Mouse (Mus musculus) left cerebral cortex, adult 8-10 months (tissue): ENCODE data around the gene Car14. TPM values are rescaled to one million over a fixed set of nuclear protein-coding genes. Genes with fewer than 3 reads are reported as not detected.
"Not testable (repeated sequence)": the region's sequence is repeated elsewhere in the genome, so short reads cannot be mapped to it uniquely, and the experiment has no call there.

Experiments
- DNase-seq, 2 experiments: peaks; one replicate each; pipeline ENCODE4 v3.0.0; 2022; ENCODE audit warnings: low spot score in 2 of 2
- total RNA-seq, 4 experiments: library from RNA; stranded (reverse); gene quantifications; 2 replicates each; pipeline ENCODE4 v1.2.4; 2022

Gene Car14
- total RNA-seq, 4 experiments from 2014 or later: 12.2 to 20.3 (median 14.2) TPM

DNA sequence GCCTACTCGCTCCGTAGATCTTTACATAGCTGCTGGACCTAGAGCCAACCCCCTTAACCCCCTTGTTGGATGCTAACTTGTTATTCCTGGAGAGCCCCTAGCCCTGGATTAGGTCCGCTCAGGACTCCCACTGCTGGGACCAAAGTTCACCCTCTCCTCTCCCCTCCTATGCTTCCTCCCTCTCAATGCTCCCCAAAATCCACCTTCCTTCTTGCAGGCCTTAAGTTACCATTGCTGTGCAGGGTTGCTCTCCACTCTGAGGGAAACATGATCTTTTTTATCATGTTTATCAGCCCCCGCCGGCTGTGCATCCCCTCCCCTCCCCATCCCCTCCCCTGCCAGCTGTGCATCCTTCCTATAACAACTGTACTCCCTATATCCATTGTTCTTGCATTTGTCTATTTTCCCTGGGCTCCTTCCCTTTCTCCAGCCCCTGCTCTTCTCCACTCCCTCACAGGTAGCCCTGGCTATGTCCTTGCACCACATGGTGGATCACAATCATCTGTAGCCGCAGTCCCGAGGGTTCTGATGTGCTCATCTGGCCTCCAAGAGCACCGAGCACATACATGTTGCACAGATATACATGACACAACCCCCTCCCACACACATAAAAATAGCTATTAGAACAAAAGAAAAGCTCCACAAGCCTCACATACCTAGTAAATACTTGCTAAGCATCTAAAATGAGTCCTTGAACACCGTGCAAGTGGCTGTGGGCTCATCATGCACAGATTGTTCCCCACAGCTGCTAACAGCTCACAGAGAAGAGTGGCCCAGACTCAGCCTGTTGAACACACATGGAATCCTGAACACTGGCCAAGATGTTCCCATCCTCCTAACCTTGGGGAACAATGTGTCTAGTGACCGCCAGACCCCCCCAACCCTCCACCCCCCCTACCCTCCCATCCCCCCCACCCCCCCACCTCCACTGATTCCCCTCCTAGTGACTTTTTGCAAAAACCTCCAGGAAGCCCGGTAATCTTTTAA is 12.1 kb downstream of the Car14 start:
- no peak for DNase-seq

DNA sequence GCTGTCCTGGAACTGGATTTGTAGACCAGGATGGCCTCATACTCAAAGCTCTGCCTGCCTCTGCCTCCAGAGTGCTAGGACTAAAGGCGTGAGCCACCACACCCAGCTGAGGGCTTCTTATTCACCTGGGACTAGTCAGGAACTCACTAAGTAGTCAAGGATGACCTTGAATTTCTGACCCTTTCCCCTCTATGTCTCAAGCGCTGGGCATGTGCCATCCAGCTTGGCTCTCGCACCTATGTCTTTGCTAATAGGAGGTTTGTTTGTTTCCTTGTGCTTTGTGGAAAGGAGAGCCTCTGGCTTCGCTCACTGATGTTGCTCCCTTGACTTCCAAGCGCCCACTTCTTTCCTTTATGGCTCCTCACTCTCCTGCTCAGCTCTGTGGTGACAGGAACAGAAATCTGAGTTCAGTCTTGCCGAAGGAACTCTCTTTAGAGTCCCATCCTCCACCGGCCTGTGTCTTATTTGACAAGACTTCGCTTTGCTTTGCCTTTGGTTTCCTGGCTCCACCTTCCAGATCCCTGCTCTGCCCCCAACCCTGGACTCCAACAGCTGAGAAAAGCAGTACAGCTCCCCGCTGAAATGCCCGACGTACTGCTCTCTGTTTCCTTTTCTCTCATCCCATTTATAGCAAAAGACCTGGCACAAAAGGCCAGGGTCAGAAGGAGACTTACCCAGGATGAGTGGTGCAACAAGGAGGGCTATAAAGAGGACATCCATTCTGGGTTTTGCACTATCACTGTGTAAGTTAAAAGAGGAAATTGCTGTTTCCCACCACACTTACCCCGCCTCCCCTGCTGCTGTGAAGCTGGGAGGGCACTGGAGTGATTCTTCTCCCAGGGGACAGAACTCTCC is 13.1 kb downstream of the Car14 start, which contains the start of gene BC028528:
BC028528 (minus strand) TSS at position 795 of the 855 bp plus-strand sequence.
- no peak for DNase-seq

DNA sequence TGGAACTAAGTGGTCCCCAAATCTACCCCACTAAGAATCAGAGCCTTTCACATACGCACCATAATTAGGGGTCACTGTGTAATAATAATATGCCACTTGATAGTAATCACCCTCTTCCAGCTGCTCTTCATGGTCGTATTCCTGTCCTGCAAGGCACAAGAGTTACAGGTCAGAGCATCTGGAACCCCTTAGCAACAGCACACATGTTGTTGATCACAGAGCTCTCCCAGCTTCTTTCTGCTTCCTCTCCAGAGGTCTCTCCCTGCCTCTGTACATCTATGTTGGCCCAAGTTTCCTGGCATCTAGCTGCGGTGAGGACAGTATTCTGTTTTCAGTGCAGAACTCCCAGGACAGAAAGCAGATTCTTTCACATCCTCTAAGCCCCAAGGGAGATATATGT is 14.8 kb downstream of the Car14 start:
- no peak for DNase-seq

DNA sequence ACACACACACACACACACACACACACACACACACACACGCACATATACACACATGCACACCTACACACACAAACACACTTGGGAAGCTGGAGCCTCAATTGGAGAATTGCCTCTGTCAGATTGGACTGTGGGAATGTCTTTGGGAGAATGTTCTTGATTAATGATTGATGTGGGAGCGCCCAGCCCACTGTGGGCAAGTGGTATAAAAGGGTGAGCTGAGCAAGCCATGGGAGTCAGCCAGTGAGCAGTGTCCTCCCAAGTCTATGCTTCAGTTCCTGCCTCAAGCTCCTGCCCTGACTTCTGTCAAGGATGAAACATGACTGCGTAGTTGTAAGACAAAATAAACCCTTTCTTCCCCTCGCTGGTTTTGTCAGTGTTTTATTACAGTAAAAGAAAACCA is 16.9 kb downstream of the Car14 start:
- DNase-seq: no peak

DNA sequence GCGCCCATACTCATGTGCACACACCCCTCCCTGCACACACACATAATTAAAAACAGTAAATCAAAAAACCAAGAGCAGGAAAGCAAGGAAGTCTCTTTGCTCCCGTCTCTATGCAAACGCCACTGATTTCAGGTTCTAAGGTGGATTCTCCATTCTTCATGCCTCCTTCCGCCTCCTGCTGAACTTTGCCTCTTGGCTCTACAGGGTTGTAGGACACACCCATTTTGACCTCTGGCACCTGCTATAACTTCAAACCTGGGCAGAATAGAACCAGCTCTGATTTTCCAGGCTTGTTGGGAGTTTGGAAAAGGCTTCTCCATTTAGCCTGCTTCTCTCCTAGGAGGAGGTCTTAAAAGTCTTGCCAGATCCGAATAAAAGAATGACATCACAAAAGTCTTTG is 20.1 kb downstream of the Car14 start:
- DNase-seq: no peak

DNA sequence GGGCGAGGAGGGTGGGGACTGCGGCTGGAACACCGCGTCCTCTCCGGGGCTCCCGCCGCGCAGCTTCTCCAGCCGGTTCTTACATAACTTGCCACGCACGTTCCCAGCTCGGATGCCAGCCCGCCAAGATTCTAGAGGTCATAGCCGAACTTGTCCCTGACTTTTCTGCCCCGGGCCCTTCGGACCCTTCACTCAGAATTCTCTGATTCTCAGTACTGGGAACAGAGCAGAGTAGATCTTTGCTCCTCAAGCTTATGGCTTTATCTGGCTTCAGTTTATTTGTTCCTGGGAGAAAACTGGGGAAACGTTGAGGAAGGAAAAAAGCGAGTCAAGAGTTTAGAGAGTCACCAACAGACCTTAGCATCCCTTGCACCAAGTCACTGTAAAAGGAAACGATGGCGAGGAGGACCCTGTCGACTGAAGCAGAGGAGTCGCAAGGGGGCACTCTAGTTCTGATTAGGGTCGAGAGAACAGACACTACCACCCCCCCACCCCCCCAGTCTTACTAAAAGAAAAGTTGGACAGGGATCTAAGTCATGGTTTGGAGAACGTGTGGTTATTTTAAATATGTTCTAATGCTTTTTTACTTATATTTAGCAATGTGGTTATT is 21.6 kb downstream of the Car14 start:
- DNase-seq: peak in 1 of 2 experiments; percentile 61

DNA sequence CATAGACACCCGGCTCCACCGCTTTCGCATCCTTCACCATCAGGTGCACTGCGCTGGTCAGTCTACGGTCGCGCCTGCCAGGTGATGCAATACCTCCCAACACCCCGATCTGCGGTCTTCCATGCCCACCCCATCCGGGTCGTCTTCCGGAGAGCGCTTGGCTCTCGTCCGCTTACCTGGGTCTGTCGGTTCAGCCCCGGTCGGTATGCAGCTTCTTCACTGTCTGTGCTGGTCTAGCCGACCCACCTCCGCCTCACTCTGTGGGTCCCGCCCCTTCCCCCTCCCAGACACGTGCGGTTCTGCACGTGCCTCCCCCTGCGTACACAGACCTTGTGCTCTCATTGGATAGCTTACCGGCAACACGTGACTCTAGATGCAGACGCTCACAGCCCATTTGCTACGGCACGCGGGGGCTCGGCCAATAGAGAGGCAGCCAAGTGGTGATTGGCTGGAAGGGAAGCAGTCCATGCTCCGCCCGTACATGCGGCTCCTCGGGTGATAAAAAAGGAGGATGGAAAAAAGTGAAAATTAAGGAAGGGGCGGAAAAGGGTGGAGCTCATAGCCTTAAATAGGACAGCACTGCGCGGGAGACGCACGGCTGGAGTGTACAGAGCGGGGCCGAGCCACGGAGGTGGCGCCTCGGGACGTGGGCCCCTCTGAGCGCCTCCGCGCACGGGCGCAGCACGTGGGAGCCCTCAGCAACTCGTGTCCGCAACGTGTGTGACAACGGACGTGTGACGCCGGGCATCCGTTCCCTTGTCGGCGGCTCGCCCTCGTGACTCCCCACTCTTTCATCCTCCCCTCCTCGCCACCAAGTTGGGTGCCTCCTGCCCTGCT is 22.3 kb downstream of the Car14 start, which contains the start of gene Ciart:
Ciart (minus strand) TSS at position 273 of the 837 bp plus-strand sequence.
- DNase-seq: peak; percentile 85 to 99

DNA sequence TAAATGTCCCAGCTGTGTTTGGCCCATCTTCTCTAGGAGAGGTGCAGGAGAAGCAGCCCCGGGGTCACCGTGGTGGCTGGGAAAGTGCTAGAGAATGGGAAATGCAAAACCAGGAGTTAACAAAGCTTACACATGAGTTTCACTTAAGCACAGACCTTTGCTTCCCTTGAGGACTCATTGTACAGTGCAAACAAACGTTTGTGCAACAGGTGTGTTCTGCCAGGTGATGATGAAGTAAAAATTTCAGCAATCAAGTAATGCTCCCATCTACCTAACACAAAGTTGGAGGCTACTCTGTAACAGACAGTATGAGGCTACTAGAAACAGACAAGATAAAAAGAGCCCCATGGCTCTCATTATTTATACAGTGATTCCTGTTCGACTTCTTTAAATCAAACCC is 25.4 kb downstream of the Car14 start:
- DNase-seq: no peak

DNA sequence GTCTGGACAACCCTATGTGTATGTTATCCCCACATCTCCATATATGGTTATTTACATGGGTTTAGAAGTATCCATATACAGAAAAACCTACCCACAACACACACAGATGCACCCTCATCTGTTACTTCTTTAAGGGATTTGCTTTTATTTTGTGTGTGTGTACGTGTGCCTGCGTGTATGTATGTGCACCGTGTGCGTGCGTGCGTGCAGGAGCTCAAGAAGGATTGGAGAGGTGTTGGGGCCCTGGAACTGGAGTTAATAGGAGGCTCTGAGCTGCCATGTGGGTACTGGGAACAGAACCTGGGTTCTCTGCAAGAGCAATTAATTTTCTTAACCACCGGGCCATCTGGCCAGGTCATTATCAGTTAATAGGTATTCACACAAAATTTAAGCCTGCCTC is 32.4 kb downstream of the Car14 start:
- no peak for DNase-seq

DNA sequence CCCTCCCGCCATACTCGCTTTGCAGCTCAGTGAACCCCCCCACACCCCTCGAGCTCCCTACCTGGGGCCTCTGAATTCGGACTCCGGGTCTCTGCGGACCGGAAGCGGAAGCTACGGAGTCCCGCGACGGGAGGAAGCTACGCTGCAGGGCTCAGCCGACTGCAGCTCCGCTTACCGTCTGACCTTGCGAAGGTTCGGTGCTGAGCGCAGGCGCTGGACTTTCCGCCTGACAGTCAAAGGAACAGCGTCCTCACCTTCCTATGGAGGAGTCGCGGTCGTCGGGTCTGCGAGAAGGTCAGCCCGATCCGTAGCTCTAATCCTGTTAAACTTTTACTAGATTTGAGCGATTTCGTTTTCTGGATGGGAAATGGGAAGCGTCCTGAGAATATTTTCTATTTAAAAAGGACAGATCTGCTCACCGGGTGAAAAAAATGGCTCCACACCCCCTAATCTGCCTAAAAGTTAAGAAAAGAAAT is 33.1 kb downstream of the Car14 start, which contains the start of gene Mrps21:
Mrps21 (minus strand) TSS at position 128 of the 476 bp plus-strand sequence.
- DNase-seq: peak; percentile 74 to 85

DNA sequence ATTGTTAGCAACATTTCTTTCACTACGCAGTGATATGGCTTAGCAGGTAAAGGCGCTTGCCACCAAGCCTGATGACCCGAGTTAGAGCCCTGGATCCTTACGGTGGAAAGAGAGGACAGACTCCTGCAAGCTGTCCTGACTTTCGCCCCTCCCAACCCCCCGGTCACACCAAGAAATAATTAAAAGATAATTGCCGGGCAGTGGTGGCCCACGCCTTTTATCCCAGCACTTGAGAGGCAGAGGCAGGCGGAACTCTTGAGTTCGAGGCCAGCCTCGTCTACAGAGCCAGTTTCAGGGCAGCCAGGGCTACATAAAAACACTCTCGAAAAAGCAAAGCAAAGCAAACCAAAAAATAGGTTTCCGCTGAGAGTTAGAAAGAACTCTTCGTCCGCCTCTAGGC is 33.5 kb downstream of the Car14 start:
- no peak for DNase-seq

DNA sequence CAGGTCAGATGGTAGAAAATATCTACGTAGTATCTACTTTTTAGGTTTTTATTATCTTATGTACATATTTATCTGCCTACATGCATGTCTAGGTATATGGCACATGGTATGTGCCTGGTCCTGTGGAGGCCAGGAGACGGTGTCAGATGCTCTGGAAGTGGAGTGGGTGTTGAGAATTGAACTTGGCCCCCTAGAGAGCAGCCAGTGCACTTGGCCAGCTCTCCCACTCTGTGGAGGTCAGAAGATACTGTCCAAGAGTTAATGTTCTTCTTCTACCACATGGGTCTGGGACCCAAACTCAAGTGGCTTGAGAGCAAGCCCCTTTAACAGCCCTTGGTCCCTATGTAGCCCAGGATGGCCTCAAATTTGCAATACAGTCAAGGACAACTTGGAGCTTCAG is 37.1 kb downstream of the Car14 start:
- DNase-seq: no peak

DNA sequence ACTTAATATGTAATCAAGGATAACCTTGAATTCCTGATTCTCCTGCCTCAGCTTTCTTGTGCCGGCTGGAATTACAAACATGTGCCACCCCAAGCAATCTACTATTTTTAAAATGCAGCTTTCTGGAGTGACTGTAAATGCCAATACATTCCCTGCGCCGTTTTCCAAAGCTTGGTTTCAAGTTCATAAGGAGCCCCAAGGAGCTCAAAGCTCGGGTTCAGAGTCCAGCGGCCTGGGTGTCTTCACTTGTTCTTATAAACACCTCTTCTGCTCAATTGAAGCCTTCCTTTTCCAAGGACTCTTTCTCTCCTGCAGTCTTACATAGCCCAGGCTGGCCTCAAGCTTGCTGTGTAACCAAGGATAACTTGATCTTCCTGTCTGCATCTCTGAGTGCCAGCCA is 38.4 kb downstream of the Car14 start:
- DNase-seq: no peak

DNA sequence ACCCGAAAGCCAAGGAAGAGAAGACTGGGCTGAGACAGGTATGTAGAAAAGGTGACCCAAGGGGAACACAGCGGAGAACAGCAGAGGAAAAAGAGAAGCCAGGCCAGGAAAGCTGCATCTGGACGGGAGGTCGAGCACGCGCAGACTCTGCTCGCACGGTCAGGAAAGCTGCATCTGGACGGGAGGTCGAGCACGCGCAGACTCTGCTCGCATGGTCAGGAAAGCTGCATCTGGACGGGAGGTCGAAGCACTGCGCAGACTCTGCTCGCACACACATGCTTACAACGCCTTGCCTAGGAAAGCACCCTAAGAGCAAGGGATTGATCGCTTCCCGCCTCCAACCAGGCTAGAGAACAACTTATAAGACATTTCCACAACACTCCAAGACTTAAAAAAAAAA is 38.9 kb downstream of the Car14 start:
- no peak for DNase-seq

DNA sequence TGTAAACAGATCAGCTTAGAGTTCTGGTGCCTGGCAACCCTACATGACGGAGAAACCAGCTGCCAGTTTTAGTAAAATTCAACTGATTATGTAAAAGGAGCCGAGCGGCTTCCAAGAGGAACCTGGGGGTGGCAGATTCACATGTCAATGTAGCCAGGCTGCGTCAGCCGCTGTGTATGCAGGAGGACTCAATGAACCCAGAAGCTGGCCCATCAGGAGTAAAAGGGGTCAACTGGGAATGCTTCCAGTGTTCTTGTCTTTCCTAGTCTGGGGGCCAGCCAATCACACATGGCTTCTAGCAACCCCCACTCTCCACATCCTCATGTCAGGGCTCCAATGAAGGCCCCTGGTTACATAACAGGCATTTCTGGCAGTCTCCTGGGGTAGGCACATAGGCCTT is 39.4 kb downstream of the Car14 start:
- peak; percentile 47 to 84 for DNase-seq

DNA sequence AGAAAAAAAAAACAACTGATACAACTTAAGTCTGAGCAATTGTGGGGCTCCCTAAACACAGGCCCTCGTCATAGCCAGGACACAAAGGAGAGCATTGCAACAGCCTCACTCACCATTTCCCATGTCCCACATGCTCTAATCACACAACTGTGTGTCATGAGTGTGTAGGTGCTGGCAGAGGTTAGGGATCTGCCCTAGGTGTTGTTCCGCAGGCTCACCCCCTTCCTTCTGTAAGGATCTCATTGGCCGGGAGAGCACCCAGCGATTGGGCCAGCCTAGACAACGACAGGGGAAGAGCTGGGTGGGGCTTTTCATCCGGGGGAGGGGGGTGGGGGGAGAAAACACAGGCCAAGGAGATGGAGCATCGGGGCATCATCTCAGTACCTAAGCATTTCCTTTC is 40.9 kb downstream of the Car14 start:
- DNase-seq: no peak

DNA sequence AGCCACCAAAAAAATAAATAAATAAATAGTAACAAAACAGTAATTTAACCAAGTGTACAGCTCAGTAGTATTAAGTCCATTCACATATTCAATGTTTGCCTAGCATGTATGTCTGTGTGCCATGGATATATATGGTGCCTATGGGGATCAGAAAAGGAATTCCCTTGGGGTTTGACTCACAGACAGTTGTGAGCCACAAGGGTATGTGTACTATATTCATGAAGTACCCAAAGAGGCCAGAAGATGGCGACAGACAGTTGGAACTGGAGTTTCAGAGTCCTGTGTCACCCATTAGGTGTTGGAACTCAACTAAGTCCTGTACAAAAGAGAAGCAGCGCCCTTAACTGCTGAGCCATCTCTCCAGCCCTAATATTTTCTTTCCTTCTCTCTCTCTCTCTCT is 42.7 kb downstream of the Car14 start:
- DNase-seq: no peak

DNA sequence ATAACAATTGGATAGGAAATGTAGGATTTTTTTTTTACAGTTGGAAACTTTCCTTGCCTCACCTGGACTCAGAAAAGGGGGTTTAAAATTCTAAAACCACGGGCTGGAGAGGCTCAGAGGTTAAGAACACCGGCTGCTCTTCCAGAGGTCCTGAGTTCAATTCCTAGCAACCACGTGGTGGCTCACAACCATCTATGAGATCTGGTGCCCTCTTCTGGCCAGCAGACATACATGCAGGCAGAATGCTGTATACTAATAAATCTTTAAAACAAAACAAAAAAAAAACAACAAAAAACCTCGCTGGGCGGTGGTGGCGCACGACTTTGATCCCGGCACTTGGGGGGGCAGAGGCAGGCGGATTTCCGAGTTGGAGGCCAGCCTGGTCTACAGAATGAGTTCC is 43.3 kb downstream of the Car14 start:
- DNase-seq: no peak

DNA sequence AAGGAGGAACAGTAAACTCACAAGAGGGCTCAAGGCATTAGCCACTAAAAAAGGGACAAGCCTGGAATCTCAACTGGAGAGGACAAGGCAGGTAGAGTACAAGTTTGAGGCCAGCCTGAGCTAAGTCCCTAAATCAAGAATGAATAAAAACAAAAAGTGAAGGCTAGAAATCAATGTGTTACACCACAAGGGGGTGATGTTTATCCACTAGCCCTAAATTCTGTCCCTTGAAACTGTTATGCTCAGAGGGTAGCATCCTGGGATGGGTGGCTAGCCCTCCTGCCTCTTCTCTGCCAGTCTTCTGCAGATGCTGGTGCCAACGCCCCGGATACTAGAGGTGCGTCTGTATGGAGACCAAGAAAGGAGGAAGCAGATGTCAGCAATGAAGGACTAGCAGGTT is 44.2 kb downstream of the Car14 start:
- DNase-seq: no peak

DNA sequence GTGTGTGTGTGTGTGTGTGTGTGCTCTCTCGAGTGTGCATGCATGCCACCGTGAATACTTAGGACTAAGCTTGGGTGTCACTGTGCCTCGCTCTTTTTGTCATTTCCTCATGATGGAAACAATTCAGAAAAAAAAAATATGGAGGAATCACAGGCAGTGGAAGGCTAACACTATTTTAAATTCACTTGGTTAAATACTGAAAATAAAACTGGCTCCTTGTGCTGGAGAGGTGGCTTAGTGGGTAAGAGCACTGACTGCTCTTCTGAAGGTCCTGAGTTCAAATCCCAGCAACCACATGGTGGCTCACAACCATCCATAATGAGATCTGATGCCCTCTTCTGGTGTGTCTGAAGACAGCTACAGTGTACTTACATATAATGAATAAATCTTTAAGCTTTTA is 46.2 kb downstream of the Car14 start:
- DNase-seq: not testable (repeated sequence)
